Mouse (Mus musculus) c-Kit-positive CD71-positive TER-119-negative erythroid progenitor cells, embryonic 14.5 days (primary cell): ENCODE data around the gene Fam19a2.

ENCODE experiments used
- DNase-seq: peaks from one replicate; pipeline ENCODE4 v3.0.0-alpha.2; 2013; ENCODE audit warnings: low read depth

Gene Fam19a2

GRCm38 (mm10) chr10:123723641-123724040, 459.8 kb downstream of the Fam19a2 start:
- DNase-seq = no peak

DNA sequence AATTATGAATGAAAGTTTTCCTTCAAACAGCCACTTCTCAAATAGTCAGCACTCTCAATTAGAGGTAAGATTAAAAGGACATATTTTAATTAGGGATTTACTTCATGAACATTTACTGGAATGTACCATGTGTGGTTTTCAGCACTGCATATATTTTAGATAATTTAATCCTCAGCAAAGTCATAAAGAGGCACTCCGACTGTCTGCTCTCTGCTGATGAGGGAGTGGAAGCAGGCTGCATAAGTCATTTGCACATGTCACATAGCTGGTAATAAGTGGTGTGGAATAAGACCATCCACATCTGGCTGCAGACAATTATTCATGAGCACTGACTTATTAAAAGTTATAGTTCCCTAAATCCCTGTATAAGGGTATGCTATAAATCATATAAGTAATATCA, 484.5 kb downstream of the Fam19a2 start:
- DNase-seq = no peak

- no peak for DNase-seq
Measured at GRCm38 (mm10) chr10:123751676-123752280, 488.0 kb downstream of the Fam19a2 start.

- no peak for DNase-seq
Measured at GRCm38 (mm10) chr10:123752755-123753154, 489.0 kb downstream of the Fam19a2 start.

DNA sequence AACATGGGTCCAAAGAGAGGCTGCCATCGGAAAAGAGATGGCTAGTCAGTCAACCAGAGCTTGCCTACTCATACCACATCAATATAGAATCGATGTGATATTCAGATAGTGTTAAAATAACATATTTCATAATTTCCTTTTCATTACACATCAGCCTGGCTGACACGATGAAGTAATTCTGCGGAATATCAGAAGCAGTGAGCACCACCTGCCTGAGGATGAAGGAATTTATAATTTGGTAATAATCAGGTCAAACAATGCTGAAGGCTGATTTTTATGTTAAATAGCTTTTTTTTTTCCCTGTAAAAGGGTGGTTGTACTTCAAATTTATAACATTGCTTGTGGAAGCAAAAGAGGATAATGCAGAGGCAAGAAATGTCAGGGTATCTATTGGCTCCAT, 490.2 kb downstream of the Fam19a2 start:
- DNase-seq = no peak

- DNase-seq = no peak
Measured at GRCm38 (mm10) chr10:123789374-123789773, 525.6 kb downstream of the Fam19a2 start.
